Mouse (Mus musculus): ENCODE data around the gene Nek9.

Gene Nek9

GRCm38 (mm10) chr12:85339243-85339729 lies at the start of gene Nek9:
TSS of gene Nek9 (minus strand) at chr12:85339362.
- DNase-seq: peak; percentile 97 to 98

- no peak for DNase-seq
Observed at GRCm38 (mm10) chr12:85385995-85386375, 46.8 kb upstream of the Nek9 start.

GRCm38 (mm10) chr12:85385329-85385994 lies 46.3 kb upstream of the Nek9 start:
- no peak for DNase-seq

GRCm38 (mm10) chr12:85382761-85383680 lies 43.9 kb upstream of the Nek9 start:
- DNase-seq: no peak

GRCm38 (mm10) chr12:85381570-85381969 lies 42.4 kb upstream of the Nek9 start:
- DNase-seq: no peak

- DNase-seq: no peak
Observed at GRCm38 (mm10) chr12:85380942-85381341, 41.8 kb upstream of the Nek9 start.

GRCm38 (mm10) chr12:85380308-85380707 lies 41.1 kb upstream of the Nek9 start:
- no peak for DNase-seq

- no peak for DNase-seq
Observed at GRCm38 (mm10) chr12:85378271-85378670, 39.1 kb upstream of the Nek9 start.

GRCm38 (mm10) chr12:85374561-85375272 lies 35.6 kb upstream of the Nek9 start, which contains the start of gene Tmed10:
TSS of gene Tmed10 (minus strand) at chr12:85374847.
- peak; percentile 88 to 91 for DNase-seq

- peak; percentile 68 to 69 for DNase-seq
Observed at GRCm38 (mm10) chr12:85373591-85374560, 34.7 kb upstream of the Nek9 start.

- DNase-seq: no peak
Observed at GRCm38 (mm10) chr12:85372068-85372665, 33.0 kb upstream of the Nek9 start.

GRCm38 (mm10) chr12:85368441-85369063 lies 29.4 kb upstream of the Nek9 start:
- DNase-seq: no peak

GRCm38 (mm10) chr12:85366271-85366670 lies 27.1 kb upstream of the Nek9 start:
- DNase-seq: peak in 1 of 2 experiments; percentile 27

GRCm38 (mm10) chr12:85362510-85362909 lies 23.3 kb upstream of the Nek9 start:
- no peak for DNase-seq

- DNase-seq: no peak
Observed at GRCm38 (mm10) chr12:85361580-85361979, 22.4 kb upstream of the Nek9 start.

GRCm38 (mm10) chr12:85361165-85361564 lies 22.0 kb upstream of the Nek9 start:
- DNase-seq: no peak

GRCm38 (mm10) chr12:85354061-85354460 lies 14.9 kb upstream of the Nek9 start:
- DNase-seq: no peak

GRCm38 (mm10) chr12:85350407-85351232 lies 11.5 kb upstream of the Nek9 start:
- DNase-seq: peak; percentile 20 to 26

- DNase-seq: no peak
Observed at GRCm38 (mm10) chr12:85348338-85348737, 9.2 kb upstream of the Nek9 start.

- no peak for DNase-seq
Observed at GRCm38 (mm10) chr12:85347196-85347595, 8.0 kb upstream of the Nek9 start.
